In genomic region chr12:103362336-103362735, GRCm38 (mm10) we compare ENCODE assay signal across 23 mouse cellular contexts. TPM values are rescaled to one million over a fixed set of nuclear protein-coding genes. Genes with fewer than 3 reads are reported as not detected.
DNase-seq lines count a peak whose midpoint lies in the region; ATAC-seq lines count a peak whose summit lies in the region.
"Had no signal": no experiment of that assay in that cellular context is flagged by ENCODE, and none has a peak within 500 bp of the region (broad histone marks: within the 10 kb centered on the region; RNA-seq: fewer than 3 reads in every experiment).

No protein-coding gene starts in this region.

- no peaks in the 10 kb centered on the region for H3K9me3 ChIP-seq in heart, embryonic 16.5 days (replicated peaks; ENCODE audit: control insufficient read depth, low read length)
- no peaks in the 10 kb centered on the region for H3K9me3 ChIP-seq in midbrain, embryonic 15.5 days
- H3K9me3 ChIP-seq: embryonic facial prominence, embryonic 10.5 days; forebrain, embryonic 12.5 days; midbrain, embryonic 13.5 days; stomach, embryonic 15.5 days had no signal

- H3K4me2 ChIP-seq in heart, embryonic 16.5 days (ENCODE audit: low read depth, low read length) = no peak overlapping the region
- no peak overlapping the region for H3K4me2 ChIP-seq in midbrain, embryonic 15.5 days
- H3K4me2 ChIP-seq: forebrain, embryonic 12.5 days; midbrain, embryonic 13.5 days; stomach, embryonic 15.5 days had no signal

- ATAC-seq in heart, embryonic 16.5 days (replicated peaks; ENCODE audit: extremely low read depth, insufficient read depth, low FRiP score) = 0 out of 2 replicates have a peak, but pooled peaks have one; percentile 39
- no peak for ATAC-seq in cerebellum, adult (ENCODE audit: insufficient number of reproducible peaks, low FRiP score, low TSS enrichment)
- ATAC-seq in midbrain, embryonic 15.5 days (replicated peaks) = no peak
- ATAC-seq: lung, postnatal 0 days; midbrain, embryonic 13.5 days had no signal

- H3K9ac ChIP-seq in heart, embryonic 16.5 days (ENCODE audit: low read length) = no peak overlapping the region; the same call in 1 of the 2 replicates
- H3K9ac ChIP-seq in midbrain, embryonic 15.5 days = no peak overlapping the region
- H3K9ac ChIP-seq: forebrain, embryonic 12.5 days; midbrain, embryonic 13.5 days; stomach, embryonic 15.5 days had no signal

- no peaks in the 10 kb centered on the region for H3K36me3 ChIP-seq in heart, embryonic 16.5 days (ENCODE audit: control insufficient read depth, insufficient read depth)
- no peaks in the 10 kb centered on the region for H3K36me3 ChIP-seq in midbrain, embryonic 15.5 days (replicated peaks)
- H3K36me3 ChIP-seq: embryonic facial prominence, embryonic 10.5 days; forebrain, embryonic 12.5 days; midbrain, embryonic 13.5 days; stomach, embryonic 15.5 days had no signal

- H3K27ac ChIP-seq in heart, embryonic 16.5 days (ENCODE audit: low read length) = peak overlapping the region; percentile 38
- no peak overlapping the region for H3K27ac ChIP-seq in midbrain, embryonic 15.5 days
- H3K27ac ChIP-seq: embryonic facial prominence, embryonic 10.5 days; forebrain, embryonic 12.5 days; midbrain, embryonic 13.5 days; stomach, embryonic 15.5 days had no signal

- peak; percentile 40 to 63 for DNase-seq in gastrocnemius, postnatal 36 days
- DNase-seq in heart, adult 9 months (ENCODE audit: low spot score in 2 of 2) = peak; percentile 86 to 87
- peak; percentile 93 for DNase-seq in skeletal muscle tissue, adult 2 months (ENCODE audit: low read depth, low spot score)
- DNase-seq in spleen, postnatal 4 days (ENCODE audit: low spot score in 2 of 2) = no peak
- DNase-seq: adrenal gland, adult 2 months; cerebellum, adult 9-10 months; kidney, adult 18-20 months; kidney, postnatal 25 days; liver; spleen, adult 18-20 months; thymus, adult 18-20 months had no signal

- 33% methylated on average over 3 of the region's 3 CpGs for WGBS in heart, embryonic 16.5 days
- 82% methylated on average over 3 of the region's 3 CpGs for WGBS in midbrain, embryonic 15.5 days

- H3K27me3 ChIP-seq in heart, embryonic 16.5 days (ENCODE audit: control insufficient read depth, insufficient read depth, low read length) = no peaks in the 10 kb centered on the region
- H3K27me3 ChIP-seq in midbrain, embryonic 15.5 days (replicated peaks) = no peaks in the 10 kb centered on the region
- H3K27me3 ChIP-seq: forebrain, embryonic 12.5 days; midbrain, embryonic 13.5 days; stomach, embryonic 15.5 days had no signal

- peaks cover 29% of the 10 kb centered on the region for H3K4me1 ChIP-seq in heart, embryonic 16.5 days (ENCODE audit: control insufficient read depth, insufficient read depth, low read length)
- H3K4me1 ChIP-seq in midbrain, embryonic 15.5 days = no peaks in the 10 kb centered on the region
- H3K4me1 ChIP-seq: forebrain, embryonic 12.5 days; stomach, embryonic 15.5 days had no signal

- no peak overlapping the region for H3K4me3 ChIP-seq in heart, embryonic 16.5 days (ENCODE audit: low read length)
- no peak overlapping the region for H3K4me3 ChIP-seq in midbrain, embryonic 15.5 days
- H3K4me3 ChIP-seq: embryonic facial prominence, embryonic 10.5 days; forebrain, embryonic 12.5 days; midbrain, embryonic 13.5 days; myocyte; stomach, embryonic 15.5 days had no signal

- intact Hi-C loops in gastrocnemius, postnatal 36 days (cut with DNase I) = no loop called here

RNA-seq across cellular contexts. Expression of gene Asb2, which starts 6.5 kb away (rescaled TPM):
- total RNA-seq in gastrocnemius, postnatal 36 days (2021) = 100 to 1,000 TPM; 344 to 526 TPM
- polyA plus RNA-seq in heart, embryonic 16.5 days (2015; fragmentation: Nextera tagmentation; extraction: Ambion mirVana) = 253 and 264 TPM in 2 replicates
- 0.81 and 1.1 TPM in 2 replicates for polyA plus RNA-seq in midbrain, embryonic 15.5 days (2015; fragmentation: Nextera tagmentation; extraction: Ambion mirVana)
- total RNA-seq: common myeloid progenitor, adult 5-6 weeks had no signal

RNA-seq across cellular contexts. Expression of gene Otub2, which starts 26.1 kb away (rescaled TPM):
- 1 to 10 TPM; 1.8 to 4.5 TPM for total RNA-seq in gastrocnemius, postnatal 36 days (2021)
- 9.9 and 11.7 TPM in 2 replicates for polyA plus RNA-seq in heart, embryonic 16.5 days (2015; fragmentation: Nextera tagmentation; extraction: Ambion mirVana)
- polyA plus RNA-seq in midbrain, embryonic 15.5 days (2015; fragmentation: Nextera tagmentation; extraction: Ambion mirVana) = 23.9 and 28.4 TPM in 2 replicates

RNA-seq across cellular contexts. Expression of gene 9330161L09Rik, which starts 45.3 kb away (rescaled TPM):
- total RNA-seq in gastrocnemius, postnatal 36 days (2021) = under 1 TPM in 1 of 2 experiments, not detected in 1; 0.71 TPM
- 0.15 and 0.38 TPM in 2 replicates for polyA plus RNA-seq in heart, embryonic 16.5 days (2015; fragmentation: Nextera tagmentation; extraction: Ambion mirVana)
- 1.8 and 2.0 TPM in 2 replicates for polyA plus RNA-seq in midbrain, embryonic 15.5 days (2015; fragmentation: Nextera tagmentation; extraction: Ambion mirVana)

RNA-seq across cellular contexts. Expression of gene Fam181a, which starts 51.6 kb away (rescaled TPM):
- not detected for total RNA-seq in gastrocnemius, postnatal 36 days (2021)
- polyA plus RNA-seq in heart, embryonic 16.5 days (2015; fragmentation: Nextera tagmentation; extraction: Ambion mirVana) = not detected in 2 replicates
- 7.7 and 11.2 TPM in 2 replicates for polyA plus RNA-seq in midbrain, embryonic 15.5 days (2015; fragmentation: Nextera tagmentation; extraction: Ambion mirVana)
- total RNA-seq: adrenal gland, adult 2 months; common myeloid progenitor, adult 5-6 weeks had no signal
- polyA plus RNA-seq: liver, embryonic 16.5 days; myocyte; stomach, embryonic 15.5 days; urinary bladder, adult 2 months had no signal

Comparison
In these comparisons a context has a peak if more than half of its experiments do, and no peak if none do; other contexts are left out.
1. DNase-seq: peak in gastrocnemius, postnatal 36 days (2 of 2), heart, adult 9 months (2 of 2) and skeletal muscle tissue, adult 2 months (single experiment); none in spleen, postnatal 4 days (0 of 2).
2. RNA of gene Asb2, which starts 6.5 kb away (polyA plus RNA-seq): 253 to 264 TPM in heart, embryonic 16.5 days; 0.81 to 1.1 TPM in midbrain, embryonic 15.5 days; every median in the first group is over 100 times any median in the second.